8 mouse cellular contexts compared by ENCODE assay signal in genomic region chr7:131542872-131543622, GRCm38 (mm10). TPM values are rescaled to one million over a fixed set of nuclear protein-coding genes. Genes with fewer than 3 reads are reported as not detected.
A peak's percentile ranks its signal among the peaks of the same experiment; 100 is the strongest.
DNase-seq lines count a peak whose midpoint lies in the region; ATAC-seq and TF ChIP-seq lines count a peak whose summit lies in the region.

No protein-coding gene starts in this region.

- peak overlapping the region; percentile 75 for H3K4me3 ChIP-seq in megakaryocyte, embryonic 14.5 days (replicated peaks)
- peak overlapping the region; percentile 37 for H3K4me3 ChIP-seq in liver, embryonic 13.5 days (replicated peaks)
- H3K4me3 ChIP-seq in stomach, postnatal 0 days (ENCODE audit: low read depth, low read length) = peak overlapping the region; percentile 36

- no peak overlapping the region for H3K27ac ChIP-seq in liver, embryonic 13.5 days
- no peak overlapping the region for H3K27ac ChIP-seq in stomach, postnatal 0 days (replicated peaks)

- DNase-seq in liver, embryonic 13.5 days = no peak
- DNase-seq in stomach, postnatal 0 days (ENCODE audit: low spot score) = peak; percentile 17
- no peak for DNase-seq in thymus, postnatal 10 days (ENCODE audit: low spot score in 2 of 2)
- no peak for DNase-seq in layer of hippocampus, postnatal 36 days
- no peak for DNase-seq in urinary bladder, adult 2 months (ENCODE audit: low spot score)

- no peak for TF ChIP-seq EP300 in stomach, postnatal 0 days (optimal IDR thresholded peaks at IDR 0.05)

- ATAC-seq in megakaryocyte, adult 5-6 weeks (ENCODE audit: poor library complexity, severe bottlenecking) = no peak
- peak; percentile 8; the same call in 1 of the 2 replicates for ATAC-seq in granulocyte monocyte progenitor cell, adult 5-6 weeks (replicated peaks; ENCODE audit: poor library complexity, severe bottlenecking)
- ATAC-seq in liver, embryonic 13.5 days (ENCODE audit: low read depth) = no peak
- ATAC-seq in stomach, postnatal 0 days (ENCODE audit: low FRiP score, low TSS enrichment) = no peak

- H3K9ac ChIP-seq in liver, embryonic 13.5 days = no peak overlapping the region
- H3K9ac ChIP-seq in stomach, postnatal 0 days (ENCODE audit: low read length) = no peak overlapping the region

- H3K36me3 ChIP-seq in megakaryocyte, embryonic 14.5 days (replicated peaks; ENCODE audit: low read length) = no peaks in the 10 kb centered on the region
- no peaks in the 10 kb centered on the region for H3K36me3 ChIP-seq in liver, embryonic 13.5 days
- no peaks in the 10 kb centered on the region for H3K36me3 ChIP-seq in stomach, postnatal 0 days (ENCODE audit: control insufficient read depth, insufficient read depth, low read length)

- H3K4me2 ChIP-seq in liver, embryonic 13.5 days = peak overlapping the region; percentile 53
- peak overlapping the region; percentile 54 for H3K4me2 ChIP-seq in stomach, postnatal 0 days (replicated peaks; ENCODE audit: low read depth)

- H3K4me1 ChIP-seq in megakaryocyte, embryonic 14.5 days = peaks cover 32% of the 10 kb centered on the region
- peaks cover 18% of the 10 kb centered on the region for H3K4me1 ChIP-seq in liver, embryonic 13.5 days (replicated peaks)
- peaks cover 8% of the 10 kb centered on the region for H3K4me1 ChIP-seq in stomach, postnatal 0 days (replicated peaks; ENCODE audit: control insufficient read depth, insufficient read depth)

- no peaks in the 10 kb centered on the region for H3K9me3 ChIP-seq in megakaryocyte, embryonic 14.5 days
- no peaks in the 10 kb centered on the region for H3K9me3 ChIP-seq in liver, embryonic 13.5 days (replicated peaks)
- H3K9me3 ChIP-seq in stomach, postnatal 0 days (ENCODE audit: control insufficient read depth, low read length) = no peaks in the 10 kb centered on the region

- WGBS in liver, embryonic 13.5 days (ENCODE audit: insufficient replicate concordance) = 2% methylated on average over 68 of the region's 71 CpGs
- under 1% methylated on average over 49 of the region's 71 CpGs for WGBS in stomach, postnatal 0 days

- H3K27me3 ChIP-seq in megakaryocyte, embryonic 14.5 days (replicated peaks) = peaks cover 95% of the 10 kb centered on the region
- peaks cover 100% of the 10 kb centered on the region for H3K27me3 ChIP-seq in liver, embryonic 13.5 days
- H3K27me3 ChIP-seq in stomach, postnatal 0 days (ENCODE audit: control insufficient read depth, insufficient read depth, low read length) = peaks cover 43% of the 10 kb centered on the region

- TF ChIP-seq CTCF in stomach, postnatal 0 days (IDR thresholded peaks at IDR 0.05; ENCODE audit: low read depth) = no peak

RNA-seq across cellular contexts. Expression of gene Hmx3, which starts 0.4 kb away (rescaled TPM):
- not detected in 2 replicates for polyA plus RNA-seq in megakaryocyte, embryonic 14.5 days (2012; ENCODE audit: insufficient read depth, low replicate concordance)
- total RNA-seq in megakaryocyte, adult 5-6 weeks (2015) = not detected in 2 replicates
- total RNA-seq in megakaryocyte, adult 5-6 weeks (2017) = not detected in 2 replicates
- total RNA-seq in granulocyte monocyte progenitor cell, adult 5-6 weeks (2014; fragmentation: Nextera tagmentation) = not detected in 2 replicates
- total RNA-seq in granulocyte monocyte progenitor cell, adult 5-6 weeks (2017) = not detected in 2 replicates
- polyA plus RNA-seq in liver, embryonic 13.5 days (2015; fragmentation: Nextera tagmentation; extraction: Ambion mirVana) = not detected in 2 replicates
- 0.82 and 1.1 TPM in 2 replicates for polyA plus RNA-seq in stomach, postnatal 0 days (2015; fragmentation: Nextera tagmentation; extraction: Ambion mirVana)
- not detected for total RNA-seq in layer of hippocampus, postnatal 36 days (2021)
- not detected in 2 replicates for polyA plus RNA-seq in urinary bladder, adult 2 months (2012; rRNA removed)

RNA-seq across cellular contexts. Expression of gene Hmx2, which starts 5.5 kb away (rescaled TPM):
- 0.19 TPM in 1 of 2 replicates, not detected in the other for polyA plus RNA-seq in megakaryocyte, embryonic 14.5 days (2012; ENCODE audit: insufficient read depth, low replicate concordance)
- 0.18 TPM in 1 of 2 replicates, not detected in the other for total RNA-seq in megakaryocyte, adult 5-6 weeks (2015)
- total RNA-seq in megakaryocyte, adult 5-6 weeks (2017) = 0.33 TPM in 1 of 2 replicates, not detected in the other
- total RNA-seq in granulocyte monocyte progenitor cell, adult 5-6 weeks (2014; fragmentation: Nextera tagmentation) = not detected in 2 replicates
- total RNA-seq in granulocyte monocyte progenitor cell, adult 5-6 weeks (2017) = not detected in 2 replicates
- polyA plus RNA-seq in liver, embryonic 13.5 days (2015; fragmentation: Nextera tagmentation; extraction: Ambion mirVana) = 0.07 TPM in 1 of 2 replicates, not detected in the other
- polyA plus RNA-seq in stomach, postnatal 0 days (2015; fragmentation: Nextera tagmentation; extraction: Ambion mirVana) = 0.34 and 0.74 TPM in 2 replicates
- total RNA-seq in layer of hippocampus, postnatal 36 days (2021) = not detected
- not detected in 2 replicates for polyA plus RNA-seq in urinary bladder, adult 2 months (2012; rRNA removed)

RNA-seq across cellular contexts. Expression of gene Bub3, which starts 17.0 kb away (rescaled TPM):
- 3.4 and 51.6 TPM in 2 replicates for polyA plus RNA-seq in megakaryocyte, embryonic 14.5 days (2012; ENCODE audit: insufficient read depth, low replicate concordance)
- total RNA-seq in megakaryocyte, adult 5-6 weeks (2015) = 151 and 167 TPM in 2 replicates
- 89.6 and 91.0 TPM in 2 replicates for total RNA-seq in megakaryocyte, adult 5-6 weeks (2017)
- total RNA-seq in granulocyte monocyte progenitor cell, adult 5-6 weeks (2014; fragmentation: Nextera tagmentation) = 67.7 and 85.7 TPM in 2 replicates
- 94.4 and 106 TPM in 2 replicates for total RNA-seq in granulocyte monocyte progenitor cell, adult 5-6 weeks (2017)
- 134 and 142 TPM in 2 replicates for polyA plus RNA-seq in liver, embryonic 13.5 days (2015; fragmentation: Nextera tagmentation; extraction: Ambion mirVana)
- polyA plus RNA-seq in stomach, postnatal 0 days (2015; fragmentation: Nextera tagmentation; extraction: Ambion mirVana) = 78.5 and 86.0 TPM in 2 replicates
- 10 to 100 TPM; 57.4 to 61.9 TPM for total RNA-seq in layer of hippocampus, postnatal 36 days (2021)
- polyA plus RNA-seq in urinary bladder, adult 2 months (2012; rRNA removed) = 63.7 and 77.0 TPM in 2 replicates
